Comparison of ENCODE assay signal across 8 mouse cellular contexts in genomic region chr11:68901351-68902046, GRCm38 (mm10). TPM values are rescaled to one million over a fixed set of nuclear protein-coding genes. Genes with fewer than 3 reads are reported as not detected.
DNase-seq lines count a peak whose midpoint lies in the region; ATAC-seq and TF ChIP-seq lines count a peak whose summit lies in the region.

Gene Rpl26, plus strand, starts transcription at chr11:68901583.

- TF ChIP-seq CTCF in kidney, postnatal 0 days (IDR thresholded peaks at IDR 0.05; ENCODE audit: low read depth): peak; percentile 99

- H3K36me3 ChIP-seq in heart, embryonic 12.5 days: peaks cover 41% of the 10 kb centered on the region
- H3K36me3 ChIP-seq in kidney, postnatal 0 days (ENCODE audit: insufficient read depth, low read length): peaks cover 29% of the 10 kb centered on the region
- peaks cover 39% of the 10 kb centered on the region for H3K36me3 ChIP-seq in liver, embryonic 11.5 days (ENCODE audit: control insufficient read depth, insufficient read depth, low read length)
- H3K36me3 ChIP-seq in stomach, embryonic 14.5 days (ENCODE audit: control insufficient read depth, insufficient read depth, low read length): peaks cover 35% of the 10 kb centered on the region

- no peaks in the 10 kb centered on the region for H3K9me3 ChIP-seq in heart, embryonic 12.5 days (replicated peaks)
- no peaks in the 10 kb centered on the region for H3K9me3 ChIP-seq in kidney, postnatal 0 days (replicated peaks; ENCODE audit: low read length)
- H3K9me3 ChIP-seq in liver, embryonic 11.5 days (ENCODE audit: control insufficient read depth, low read length): no peaks in the 10 kb centered on the region
- no peaks in the 10 kb centered on the region for H3K9me3 ChIP-seq in stomach, embryonic 14.5 days (ENCODE audit: control insufficient read depth, low read depth, low read length)

- peak; percentile 84 for ATAC-seq in erythroid progenitor cell, adult 5-6 weeks (replicated peaks; ENCODE audit: low FRiP score, poor library complexity, severe bottlenecking)
- peak; percentile 90 for ATAC-seq in heart, embryonic 12.5 days (ENCODE audit: insufficient number of reproducible peaks, low FRiP score)
- peak; percentile 86 for ATAC-seq in kidney, postnatal 0 days (replicated peaks; ENCODE audit: low FRiP score, low read depth)
- ATAC-seq in liver, embryonic 11.5 days (replicated peaks; ENCODE audit: low FRiP score): peak; percentile 75
- ATAC-seq in stomach, embryonic 14.5 days (ENCODE audit: insufficient number of reproducible peaks, insufficient read depth, low FRiP score, low read depth): peak; percentile 87

- H3K9ac ChIP-seq in heart, embryonic 12.5 days: peak within 1 kb of the TSS; percentile 93
- peak within 1 kb of the TSS; percentile 82 for H3K9ac ChIP-seq in kidney, postnatal 0 days (ENCODE audit: low read depth, low read length)
- peak within 1 kb of the TSS; percentile 77 for H3K9ac ChIP-seq in liver, embryonic 11.5 days (ENCODE audit: low read depth, low read length)
- peak within 1 kb of the TSS; percentile 87 for H3K9ac ChIP-seq in stomach, embryonic 14.5 days (replicated peaks; ENCODE audit: low read depth, low read length)

- H3K4me3 ChIP-seq in heart, embryonic 12.5 days: peak within 1 kb of the TSS; percentile 78
- H3K4me3 ChIP-seq in kidney, postnatal 0 days (replicated peaks; ENCODE audit: low read depth, low read length): peak within 1 kb of the TSS; percentile 62
- H3K4me3 ChIP-seq in liver, embryonic 11.5 days (ENCODE audit: low read depth, low read length): peak within 1 kb of the TSS; percentile 64
- H3K4me3 ChIP-seq in stomach, embryonic 14.5 days (ENCODE audit: low read depth, low read length): peak within 1 kb of the TSS; percentile 79

- under 1% methylated on average over 52 of the region's 52 CpGs for WGBS in heart, embryonic 12.5 days
- under 1% methylated on average over 52 of the region's 52 CpGs for WGBS in kidney, postnatal 0 days
- WGBS in liver, embryonic 11.5 days: under 1% methylated on average over 52 of the region's 52 CpGs
- WGBS in stomach, embryonic 14.5 days: under 1% methylated on average over 52 of the region's 52 CpGs

- H3K4me1 ChIP-seq in heart, embryonic 12.5 days (replicated peaks): peaks cover 15% of the 10 kb centered on the region
- peaks cover 5% of the 10 kb centered on the region for H3K4me1 ChIP-seq in kidney, postnatal 0 days (replicated peaks; ENCODE audit: insufficient read depth, low read length)
- peaks cover 31% of the 10 kb centered on the region for H3K4me1 ChIP-seq in liver, embryonic 11.5 days (replicated peaks; ENCODE audit: control insufficient read depth, insufficient read depth, low read length)
- H3K4me1 ChIP-seq in stomach, embryonic 14.5 days (ENCODE audit: control insufficient read depth, insufficient read depth, low read length): 0 out of 2 replicates have a peak, but pooled peaks cover 2% of the 10 kb centered on the region

- peak; percentile 99 for DNase-seq in CD4-positive helper T cell, adult 2 months (ENCODE audit: low read depth, low spot score)
- peak; percentile 97 for DNase-seq in brain, embryonic 18.5 days (ENCODE audit: low read depth, low spot score)
- DNase-seq in kidney, postnatal 0 days (ENCODE audit: low spot score): peak; percentile 98
- peak; percentile 99 for DNase-seq in liver, embryonic 11.5 days (ENCODE audit: low spot score)
- DNase-seq in naive thymus-derived CD4-positive, alpha-beta T cell, adult 2 months (ENCODE audit: low read depth): peak; percentile 100

- no peaks in the 10 kb centered on the region for H3K27me3 ChIP-seq in heart, embryonic 12.5 days (replicated peaks)
- no peaks in the 10 kb centered on the region for H3K27me3 ChIP-seq in kidney, postnatal 0 days (ENCODE audit: insufficient read depth, low read length)
- no peaks in the 10 kb centered on the region for H3K27me3 ChIP-seq in liver, embryonic 11.5 days (replicated peaks; ENCODE audit: control insufficient read depth, insufficient read depth, low read length)
- H3K27me3 ChIP-seq in stomach, embryonic 14.5 days (ENCODE audit: control insufficient read depth, insufficient read depth, low read length): no peaks in the 10 kb centered on the region

- peak within 1 kb of the TSS; percentile 88 for H3K4me2 ChIP-seq in heart, embryonic 12.5 days
- H3K4me2 ChIP-seq in kidney, postnatal 0 days (ENCODE audit: low read length): peak within 1 kb of the TSS; percentile 71
- H3K4me2 ChIP-seq in liver, embryonic 11.5 days: peak within 1 kb of the TSS; percentile 91
- peak within 1 kb of the TSS; percentile 66 for H3K4me2 ChIP-seq in stomach, embryonic 14.5 days (replicated peaks; ENCODE audit: low read depth, low read length)

- H3K27ac ChIP-seq in heart, embryonic 12.5 days (ENCODE audit: poor library complexity, severe bottlenecking): peak within 1 kb of the TSS; percentile 94
- H3K27ac ChIP-seq in kidney, postnatal 0 days: peak within 1 kb of the TSS; percentile 94
- H3K27ac ChIP-seq in liver, embryonic 11.5 days (ENCODE audit: low read depth, low read length): peak within 1 kb of the TSS; percentile 79
- peak within 1 kb of the TSS; percentile 95 for H3K27ac ChIP-seq in stomach, embryonic 14.5 days (ENCODE audit: low read length)

RNA-seq across cellular contexts. Expression of gene Rpl26, which starts in this region (rescaled TPM):
- 896 and 989 TPM in 2 replicates for total RNA-seq in erythroid progenitor cell, adult 5-6 weeks (2015; ENCODE audit: low replicate concordance)
- 751 and 992 TPM in 2 replicates for total RNA-seq in erythroid progenitor cell, adult 5-6 weeks (2017; ENCODE audit: low replicate concordance)
- polyA plus RNA-seq in heart, embryonic 12.5 days (2016; fragmentation: Nextera tagmentation; extraction: Ambion mirVana): 640 and 666 TPM in 2 replicates
- 1,114 and 1,312 TPM in 2 replicates for polyA plus RNA-seq in kidney, postnatal 0 days (2015; fragmentation: Nextera tagmentation; extraction: Ambion mirVana)
- polyA plus RNA-seq in liver, embryonic 11.5 days (2014; fragmentation: Nextera tagmentation; extraction: Ambion mirVana): 1,252 and 1,388 TPM in 2 replicates
- polyA plus RNA-seq in stomach, embryonic 14.5 days (2014; fragmentation: Nextera tagmentation; extraction: Ambion mirVana): 1,222 and 1,288 TPM in 2 replicates

Comparison
In these comparisons a context has a peak if more than half of its experiments do, and no peak if none do; other contexts are left out.
1. Peak in every context shown above with its lines: DNase-seq, ATAC-seq, H3K4me3 ChIP-seq and H3K27ac ChIP-seq.